Mouse (Mus musculus): ENCODE measurements around the gene Synj2.

The Synj2 gene

DNA sequence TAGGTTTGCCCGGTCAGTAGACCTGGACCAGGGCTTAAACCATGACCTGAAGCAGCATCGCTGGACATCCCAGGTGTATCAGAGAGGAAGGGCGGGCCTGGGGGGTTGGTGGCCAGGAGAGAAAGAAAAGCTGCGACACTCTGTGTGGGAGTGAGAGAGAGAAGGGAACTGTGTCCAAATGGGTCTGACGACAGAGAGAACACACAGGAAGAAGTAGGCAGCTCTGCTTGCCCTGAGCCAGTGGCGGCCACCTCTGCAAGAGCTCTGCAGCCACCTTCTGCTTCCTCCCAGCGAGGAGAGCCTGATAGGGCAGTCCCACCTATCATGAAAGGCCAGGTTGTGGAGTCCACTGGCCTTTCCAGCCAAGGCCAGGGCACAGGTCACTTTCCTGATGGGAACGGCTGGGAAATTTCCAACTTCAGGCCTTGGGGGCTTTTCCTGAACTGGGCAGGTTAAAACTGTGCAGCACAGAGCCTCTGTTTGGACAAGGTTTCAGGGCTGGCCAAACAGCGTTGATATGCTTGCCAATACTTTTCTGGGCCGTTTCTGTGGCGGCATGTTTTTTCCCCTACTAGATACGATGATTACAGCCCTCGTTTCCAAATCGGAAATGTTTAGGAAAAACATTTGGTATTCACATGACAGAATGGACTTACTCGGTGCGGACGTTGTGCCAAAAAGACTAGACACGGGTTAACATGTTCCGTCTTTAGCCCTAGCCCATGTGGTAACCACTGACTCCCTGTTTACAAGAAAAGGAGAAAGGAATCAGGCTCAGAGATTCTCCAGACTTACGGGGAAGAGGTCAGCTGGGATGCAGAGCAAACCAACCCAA is 35.4 kb downstream of the Synj2 start:
- peak; percentile 81 for DNase-seq (ENCODE audit: low read depth)

DNA sequence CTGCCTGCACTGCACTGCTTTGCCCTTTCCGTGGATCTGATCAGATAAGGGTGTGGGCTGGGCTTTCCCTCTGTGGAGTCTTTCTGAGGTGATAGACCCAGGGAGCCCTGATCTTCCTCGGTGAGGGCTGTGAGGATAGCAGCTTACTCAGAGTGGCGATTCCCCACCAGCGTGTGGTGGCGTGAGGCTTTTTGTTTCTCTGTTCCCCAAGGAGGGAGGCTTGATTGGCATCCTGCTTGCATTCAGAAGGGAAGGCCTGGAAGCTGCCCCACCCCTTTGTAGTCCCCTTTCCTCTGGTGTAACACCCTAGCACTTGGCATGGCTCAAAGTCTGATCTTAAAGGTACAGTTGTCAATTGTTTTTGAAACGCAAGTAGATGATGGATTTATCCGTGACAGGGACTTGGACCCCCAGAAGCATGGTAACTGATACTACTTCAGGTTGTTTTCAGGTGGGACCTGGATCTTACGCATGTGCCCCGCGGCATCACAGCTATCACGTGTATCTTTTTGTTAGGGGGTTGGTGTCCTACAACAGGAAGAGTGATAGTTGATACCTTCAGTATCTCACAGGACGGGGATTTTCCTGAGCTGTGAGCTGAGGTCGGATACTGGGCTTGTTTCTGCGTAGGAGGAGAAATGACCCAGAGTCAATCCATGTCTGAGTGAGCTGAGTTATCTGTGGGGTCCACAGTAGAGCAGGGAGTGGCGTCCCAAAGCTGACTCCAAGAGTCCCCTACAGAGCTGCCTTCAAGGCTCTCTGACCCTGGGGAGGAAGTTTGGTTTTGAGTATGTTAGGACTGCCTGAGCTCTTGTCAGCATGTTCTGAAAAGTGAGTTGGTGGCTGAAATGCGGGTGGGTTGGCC is 36.2 kb downstream of the Synj2 start:
- peak; percentile 82 for DNase-seq (ENCODE audit: low read depth)

DNA sequence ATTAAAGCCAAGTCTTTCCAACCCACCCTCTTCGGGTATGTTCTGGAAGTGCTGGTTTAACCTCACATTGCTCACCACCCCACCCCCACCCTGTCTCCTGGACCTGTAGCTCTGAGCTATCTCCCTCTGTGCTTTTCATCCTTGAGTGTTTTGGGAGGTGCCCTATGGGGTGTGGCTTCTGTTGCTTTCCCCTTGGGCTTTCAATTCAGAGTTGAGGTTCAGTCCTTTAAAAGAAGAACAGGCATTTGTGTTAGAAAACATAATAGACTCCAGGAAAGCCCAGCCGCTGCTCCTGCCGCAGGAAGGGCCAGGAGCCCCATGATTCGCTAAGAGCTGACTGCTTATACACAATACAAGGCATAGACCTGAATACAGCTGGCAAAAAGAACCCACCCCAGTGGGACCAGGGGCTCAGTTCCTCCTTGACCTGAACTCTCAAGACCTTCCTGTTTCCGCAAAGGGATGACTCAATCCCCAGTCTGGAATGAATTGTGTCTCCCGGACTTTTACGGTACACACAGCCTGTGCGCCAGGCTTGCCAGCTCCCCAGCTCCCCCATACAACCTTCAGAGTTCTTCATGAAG is 36.9 kb downstream of the Synj2 start:
- DNase-seq (ENCODE audit: low read depth) = peak; percentile 78

DNA sequence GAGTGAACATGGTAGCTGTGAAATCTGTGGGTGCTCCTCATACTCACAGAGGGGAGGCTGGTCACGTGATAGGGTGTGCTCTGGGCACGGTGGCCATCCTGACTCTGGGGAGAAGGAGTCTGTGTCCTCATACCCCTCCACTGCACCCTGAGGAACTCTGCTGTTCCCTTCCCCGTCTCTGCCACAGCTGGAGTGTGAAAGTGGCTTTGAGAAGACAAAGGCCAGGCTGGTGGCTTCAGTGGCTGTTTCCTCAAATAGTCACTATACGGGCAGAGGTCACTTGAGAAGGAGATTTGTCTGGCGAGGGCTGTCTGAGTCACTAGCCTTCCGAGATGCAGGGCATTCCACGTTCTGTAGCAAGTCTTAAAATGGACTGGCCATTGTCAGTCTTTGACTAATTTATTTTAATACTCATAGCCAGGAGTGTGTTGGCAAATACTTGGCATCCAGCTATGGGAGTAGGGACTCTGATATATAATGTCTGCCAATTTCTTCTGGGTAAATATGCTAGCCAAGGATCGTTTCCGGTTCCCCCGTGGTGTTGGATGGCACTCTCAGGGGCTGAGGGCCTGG is 37.5 kb downstream of the Synj2 start:
- DNase-seq (ENCODE audit: low read depth) = peak; percentile 68

DNA sequence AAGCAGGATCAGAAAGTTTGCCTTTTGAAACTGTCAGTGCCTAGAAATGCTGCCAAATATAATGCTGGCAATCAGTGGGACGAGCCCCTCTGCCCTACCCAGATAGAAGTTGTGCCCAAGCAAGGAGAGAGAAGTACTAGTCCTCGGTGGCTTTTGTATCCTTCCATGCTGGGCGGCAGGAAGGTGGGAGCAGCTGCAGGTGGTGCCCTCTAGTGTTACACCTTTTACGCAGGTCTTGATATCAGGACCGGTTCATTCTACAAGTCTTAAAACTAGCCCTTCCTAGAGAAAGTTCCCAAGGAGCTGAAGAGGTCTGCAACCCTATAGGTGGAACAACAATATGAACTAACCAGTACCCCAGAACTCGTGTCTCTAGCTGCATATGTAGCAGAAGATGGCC is 39.8 kb downstream of the Synj2 start:
- peak; percentile 24 for DNase-seq (ENCODE audit: low read depth)

DNA sequence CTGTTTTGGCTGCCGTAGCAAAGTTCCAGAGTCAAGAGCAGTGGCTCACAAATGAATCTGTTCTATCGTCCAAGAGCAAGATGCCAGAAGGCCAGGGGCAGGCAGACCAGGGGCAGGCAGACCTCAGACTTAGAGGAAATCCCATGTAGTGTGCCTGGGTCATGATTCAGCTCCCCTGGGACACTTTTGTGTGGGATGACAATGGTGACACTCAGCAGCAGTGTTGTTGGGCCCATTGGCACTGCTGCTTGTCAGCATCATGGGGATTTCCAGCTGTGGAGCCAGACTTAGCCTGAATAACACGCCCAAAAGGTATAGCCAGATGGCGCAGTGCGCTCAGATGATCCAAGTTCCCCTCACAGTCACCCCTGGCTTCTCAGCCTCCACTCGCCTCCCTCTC is 42.1 kb downstream of the Synj2 start:
- no peak for DNase-seq (ENCODE audit: low read depth)

DNA sequence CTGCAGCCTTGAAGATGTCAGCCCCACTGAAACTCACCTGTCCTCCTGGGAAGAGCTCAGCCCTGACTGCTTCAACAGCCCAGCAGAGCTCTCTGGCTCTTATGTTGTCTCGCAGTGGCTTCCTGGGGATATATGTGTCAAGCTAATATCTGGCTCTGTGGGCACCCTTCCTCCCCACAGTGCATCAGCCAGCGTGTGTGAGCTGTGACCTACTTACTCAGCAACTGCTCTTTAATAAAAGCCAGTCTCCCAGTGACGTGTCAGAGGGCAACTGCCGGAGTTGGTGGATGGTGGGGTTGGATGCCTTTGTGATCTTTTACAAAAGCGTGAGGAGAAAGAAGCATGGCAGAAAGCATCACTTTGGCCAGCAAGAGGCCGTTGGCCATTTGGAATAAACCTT is 42.8 kb downstream of the Synj2 start:
- no peak for DNase-seq (ENCODE audit: low read depth)

DNA sequence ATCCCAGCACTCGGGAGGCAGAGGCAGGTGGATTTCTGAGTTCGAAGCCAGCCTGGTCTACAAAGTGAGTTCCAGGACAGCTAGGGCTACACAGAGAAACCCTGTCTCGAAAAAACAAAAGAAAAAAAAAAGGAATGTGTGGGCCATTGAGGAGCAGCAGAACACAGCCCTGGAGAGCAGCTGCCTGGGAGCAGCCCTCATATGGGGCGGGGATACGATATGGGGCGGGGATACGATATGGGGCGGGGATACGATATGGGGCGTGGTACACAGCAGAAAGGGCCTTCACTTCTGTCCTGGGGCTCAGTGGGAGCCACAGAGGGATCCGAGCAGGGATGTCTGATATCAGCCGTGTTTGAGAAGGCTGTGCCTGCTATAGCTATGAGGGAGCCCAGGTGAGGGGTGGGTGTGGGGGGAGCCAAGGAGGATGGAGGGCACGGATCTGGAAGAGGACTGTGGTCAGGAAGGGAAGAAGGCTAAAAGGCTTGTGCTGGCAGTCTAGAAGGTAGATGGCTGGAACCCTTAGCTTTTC is 43.7 kb downstream of the Synj2 start:
- DNase-seq (ENCODE audit: low read depth) = no peak

DNA sequence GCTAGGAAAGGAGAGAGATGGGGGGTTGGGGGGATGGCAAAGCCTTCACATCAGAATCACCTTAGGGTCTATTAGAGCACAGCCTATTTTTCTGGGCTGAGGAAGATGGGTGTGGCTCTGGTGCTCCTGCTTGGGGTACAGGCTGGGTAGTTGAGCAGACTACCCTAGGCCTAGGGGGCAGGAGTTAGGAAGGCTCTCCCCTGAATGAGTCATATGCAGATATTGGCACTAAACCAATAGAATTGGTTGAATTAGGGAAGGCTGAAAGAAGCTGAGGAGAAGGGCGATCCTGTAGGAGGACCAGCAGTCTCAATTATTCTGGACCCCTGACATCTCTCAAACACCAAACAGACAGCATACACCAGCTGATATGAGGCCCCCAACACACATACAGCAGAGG is 44.2 kb downstream of the Synj2 start:
- peak; percentile 69 for DNase-seq (ENCODE audit: low read depth)

DNA sequence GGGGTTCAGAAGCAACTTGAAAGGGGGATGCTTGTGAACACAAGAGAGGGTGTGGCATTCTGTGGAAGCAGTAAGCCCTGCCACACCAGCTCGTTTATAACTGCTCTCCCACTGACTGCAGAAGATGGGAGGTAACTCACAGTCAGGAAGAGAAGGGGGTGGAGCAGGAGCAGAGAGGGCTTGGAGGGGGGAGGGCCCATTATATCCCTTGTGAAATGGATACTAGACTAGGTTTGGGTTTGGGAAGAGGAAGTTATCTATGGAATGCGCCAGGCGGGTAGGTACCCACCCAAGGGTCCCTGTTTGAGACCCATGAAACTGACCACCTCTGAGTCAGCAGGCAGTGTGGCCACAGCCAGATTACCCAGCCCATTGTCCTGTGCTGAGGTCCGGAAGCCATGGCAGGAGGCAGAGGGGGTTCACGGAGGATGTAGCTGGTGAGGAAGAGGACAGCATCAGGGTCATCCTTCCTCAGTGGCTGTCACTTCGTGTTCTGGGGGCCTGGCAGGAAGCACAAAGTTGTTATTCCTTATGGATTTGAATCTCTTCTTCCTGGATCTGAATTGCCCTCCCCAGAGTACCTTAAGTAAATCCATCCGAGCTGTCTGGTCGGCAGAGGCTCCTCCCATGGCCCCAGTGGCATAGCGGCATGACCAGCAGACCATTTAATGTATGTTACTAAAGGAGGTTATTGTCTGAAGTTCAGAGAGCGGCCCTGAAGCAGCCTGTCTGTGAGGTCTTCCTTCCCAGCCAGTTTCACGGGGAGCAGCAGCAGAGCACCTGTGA is 46.4 kb downstream of the Synj2 start:
- peak; percentile 31 for DNase-seq (ENCODE audit: low read depth)

DNA sequence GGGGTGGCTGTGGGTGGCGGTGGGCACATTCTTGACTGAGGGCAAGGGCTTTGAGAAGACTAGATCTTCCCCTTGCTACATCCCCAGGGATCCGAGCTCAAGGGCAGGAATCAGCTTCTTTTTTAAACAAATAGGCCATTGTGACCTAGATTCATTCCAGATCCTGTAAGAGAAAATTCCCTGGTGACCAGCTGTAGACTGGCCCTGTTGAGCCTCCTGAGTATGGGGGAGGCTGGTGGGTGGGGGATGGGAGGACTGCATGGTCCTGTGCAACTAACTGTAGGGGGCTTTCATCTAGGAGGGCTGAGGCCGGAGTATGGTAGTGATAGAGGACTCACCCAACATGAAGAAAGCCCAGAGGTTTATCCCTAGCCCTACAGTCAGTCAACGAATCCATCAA is 47.0 kb downstream of the Synj2 start:
- DNase-seq (ENCODE audit: low read depth) = no peak

DNA sequence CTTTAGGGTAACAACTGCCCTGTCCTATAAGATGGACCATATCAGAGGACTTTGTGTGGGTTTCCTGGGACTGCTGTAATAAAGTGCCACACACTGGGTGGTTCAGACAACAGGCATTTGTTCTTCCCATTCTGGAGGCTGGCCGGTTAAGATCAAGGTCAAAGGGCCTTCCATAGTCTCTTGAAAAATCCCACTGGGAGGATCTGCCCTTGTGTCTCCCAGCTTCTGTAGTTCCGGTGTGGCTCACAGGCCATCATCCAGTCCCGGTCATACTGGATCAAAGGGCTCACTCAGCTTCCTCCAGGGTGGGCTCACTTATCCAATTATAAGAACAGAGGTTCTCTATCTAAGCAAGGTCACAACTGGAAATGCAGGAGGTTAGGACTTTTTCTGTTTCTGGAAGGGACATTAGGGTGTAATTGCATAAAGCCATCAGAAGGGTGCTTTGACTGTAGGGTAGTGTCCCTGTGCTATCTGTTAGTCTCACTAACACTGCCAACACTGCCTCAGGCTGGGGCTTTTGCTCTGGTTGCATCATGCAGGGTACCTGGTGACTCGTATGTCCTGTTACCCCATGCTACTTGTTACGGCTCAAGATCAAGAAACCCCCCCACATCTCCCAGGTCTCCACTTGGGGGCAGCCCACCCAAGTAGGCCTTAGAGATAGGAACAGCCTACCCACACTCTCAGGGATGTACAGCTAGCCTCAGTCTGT is 51.9 kb downstream of the Synj2 start:
- peak; percentile 63 for DNase-seq (ENCODE audit: low read depth)

DNA sequence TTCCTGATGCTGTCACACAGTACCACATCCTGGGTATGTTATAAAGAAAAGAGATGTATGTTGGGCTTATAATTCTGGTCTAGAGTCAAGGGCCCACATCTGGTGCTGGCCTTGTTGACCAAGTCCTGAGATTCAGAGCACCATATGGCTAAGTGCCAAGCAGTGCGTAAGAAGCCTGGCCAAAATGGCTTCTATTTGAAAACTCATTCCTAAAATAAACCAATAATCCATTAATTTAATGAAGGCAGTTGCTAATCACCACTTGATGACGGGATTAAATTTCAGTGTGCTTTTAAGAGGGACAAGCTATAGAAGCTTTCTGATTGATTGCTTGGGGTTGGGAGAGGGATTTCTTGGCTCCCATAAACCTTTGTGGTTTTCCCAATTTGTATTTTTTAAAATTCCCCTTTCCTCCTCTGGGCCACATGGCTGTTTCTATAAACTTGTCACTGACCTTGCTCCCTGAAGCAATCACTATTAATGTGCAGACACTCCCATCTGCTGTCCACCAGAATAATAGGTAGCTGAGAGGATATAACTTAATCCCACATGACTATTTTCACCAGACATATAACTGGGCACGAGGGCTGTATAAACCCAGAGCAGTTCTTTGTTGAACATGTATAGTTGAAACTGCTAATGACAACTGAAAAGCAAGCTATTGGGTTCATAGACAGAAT is 52.6 kb downstream of the Synj2 start:
- DNase-seq (ENCODE audit: low read depth) = peak; percentile 75

DNA sequence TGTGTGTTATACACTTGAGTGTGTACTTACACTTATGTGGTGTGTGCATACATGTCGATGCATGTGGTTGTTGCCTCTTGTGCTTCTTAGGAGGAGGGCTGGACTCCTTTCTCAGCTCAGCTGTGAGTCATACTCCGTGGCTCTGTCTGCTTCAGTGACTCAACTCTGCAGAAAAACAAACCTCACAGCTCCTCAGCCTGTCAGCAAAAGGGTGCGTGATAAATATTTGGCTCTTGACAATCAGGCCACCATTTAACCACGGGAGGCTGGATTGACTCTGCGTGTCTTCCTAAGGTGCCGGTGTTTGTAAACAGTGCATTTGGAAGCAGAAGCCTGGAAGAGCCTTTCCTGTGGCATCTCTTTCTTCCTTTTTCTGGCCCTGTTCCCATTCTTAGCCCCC is 53.5 kb downstream of the Synj2 start:
- peak; percentile 90 for DNase-seq (ENCODE audit: low read depth)

DNA sequence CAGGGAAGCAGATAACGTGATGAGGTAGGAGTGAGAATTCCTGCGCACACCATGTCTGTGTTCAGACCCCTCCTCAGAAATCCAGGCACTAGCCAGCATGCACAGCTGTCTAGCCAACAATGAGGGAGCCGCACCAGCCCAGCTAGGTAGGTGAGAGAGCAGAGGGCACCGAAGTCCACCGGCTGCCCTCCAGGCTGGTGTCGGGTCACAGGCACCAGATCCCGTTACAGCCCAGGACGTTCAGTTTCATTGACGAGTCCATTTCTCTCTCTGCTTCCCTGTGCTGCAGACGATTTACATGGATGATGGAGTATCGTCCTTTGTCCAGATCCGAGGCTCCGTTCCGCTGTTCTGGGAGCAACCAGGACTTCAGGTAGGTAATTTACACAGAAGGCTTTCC is 55.5 kb downstream of the Synj2 start:
- DNase-seq (ENCODE audit: low read depth) = no peak

DNA sequence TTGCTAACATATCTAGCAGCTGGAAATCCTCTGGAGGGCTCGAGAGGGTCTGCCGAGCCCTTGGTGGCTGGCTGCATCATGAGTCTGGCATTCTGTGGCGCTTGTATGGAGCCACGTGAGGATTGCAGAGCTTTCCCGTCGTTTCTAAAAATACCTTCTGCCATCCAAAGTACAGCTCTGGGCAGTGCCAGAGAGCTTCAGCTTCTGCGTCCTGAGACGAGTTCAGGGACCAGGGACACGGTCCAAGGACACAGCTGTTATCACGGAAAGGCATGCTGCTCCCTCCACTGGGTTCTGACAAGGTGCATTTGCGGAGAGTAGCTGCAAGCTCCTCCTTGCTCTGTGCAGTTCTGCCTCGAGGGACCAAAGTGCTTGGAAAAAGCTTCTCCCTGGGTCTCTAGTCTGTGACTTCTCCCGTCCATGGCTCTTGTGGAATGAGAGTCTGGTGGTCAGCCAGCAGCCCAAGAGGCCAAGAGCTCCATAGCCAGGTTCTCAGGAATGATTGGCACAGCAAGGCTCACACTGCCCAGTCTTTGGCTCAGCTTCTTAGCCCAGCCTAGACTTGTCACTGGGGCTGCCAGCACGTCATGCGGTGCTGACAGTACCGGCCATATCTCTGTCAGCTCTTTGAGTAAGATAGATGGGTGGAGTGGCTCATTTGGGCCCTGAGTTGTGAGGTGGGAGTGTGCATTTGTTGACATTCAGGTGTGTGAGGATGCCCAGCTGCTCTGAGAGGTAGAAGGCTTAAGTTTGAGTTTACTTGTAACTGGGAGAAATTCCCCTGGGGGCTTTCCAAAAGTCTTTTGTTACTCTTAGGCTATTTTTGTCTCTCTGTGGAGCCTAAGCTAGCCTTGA is 56.5 kb downstream of the Synj2 start:
- DNase-seq (ENCODE audit: low read depth) = peak; percentile 72

DNA sequence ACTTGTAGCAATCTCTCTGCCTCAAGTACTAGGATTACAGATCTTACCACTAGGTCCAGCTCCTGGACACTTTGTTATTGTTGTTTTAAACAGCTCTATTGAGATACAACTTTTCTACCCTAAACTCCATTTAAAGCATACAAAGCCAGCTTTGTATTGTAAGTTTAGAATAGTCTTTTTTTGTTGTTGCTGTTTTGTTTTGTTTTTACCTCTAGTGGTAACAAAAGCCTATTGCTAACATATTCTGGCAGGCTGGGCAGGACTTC is 57.1 kb downstream of the Synj2 start:
- DNase-seq (ENCODE audit: low read depth) = no peak

DNA sequence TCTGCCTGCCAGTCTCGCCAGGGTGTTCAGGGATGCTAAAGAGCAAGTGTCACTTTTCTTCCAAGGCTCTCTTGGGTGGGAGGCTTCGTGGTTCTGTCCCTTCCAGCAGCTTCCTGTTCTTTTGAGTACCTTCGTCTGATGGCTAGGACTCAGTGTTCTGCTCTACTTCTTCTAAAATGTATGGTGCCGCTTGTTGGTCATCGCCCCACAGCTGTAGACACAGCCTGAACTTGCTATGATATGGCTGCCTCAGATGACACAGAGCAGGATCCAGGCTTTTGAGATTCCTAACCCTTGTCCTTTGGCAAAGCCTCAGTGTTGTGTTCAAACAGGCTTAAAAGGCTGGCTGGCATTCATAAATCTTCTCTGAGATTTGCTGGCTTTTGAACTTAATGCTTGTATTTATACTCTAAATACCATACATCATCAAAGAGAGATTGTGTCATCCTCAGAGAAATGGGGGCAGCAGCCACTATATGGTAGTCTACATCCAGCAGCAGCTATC is 58.0 kb downstream of the Synj2 start:
- DNase-seq (ENCODE audit: low read depth) = no peak

DNA sequence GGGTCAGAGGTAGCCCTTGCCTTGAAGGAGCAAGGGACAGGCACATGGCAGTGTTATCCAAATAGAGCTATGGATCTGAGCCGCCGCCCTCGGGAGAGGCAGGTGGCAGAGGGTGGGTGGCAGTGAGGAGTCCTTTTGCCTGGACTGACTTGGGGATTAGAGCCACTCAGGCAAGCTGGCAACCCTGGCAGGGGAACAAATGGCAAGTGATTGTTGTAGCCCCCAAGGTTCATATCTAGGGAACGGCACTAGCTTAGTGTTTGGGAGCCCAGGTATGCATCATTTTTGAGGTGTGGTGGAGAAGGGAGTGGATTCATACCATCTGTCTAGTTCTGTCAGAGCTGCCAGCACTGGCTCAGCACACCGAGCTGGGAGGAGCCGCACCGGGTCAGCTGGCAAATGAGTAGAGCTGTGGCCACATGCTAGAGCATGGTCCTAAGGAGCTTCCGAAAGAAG is 59.8 kb downstream of the Synj2 start:
- DNase-seq (ENCODE audit: low read depth) = peak; percentile 51
